Mouse (Mus musculus) right cerebral cortex, adult 18-20 months (tissue): ENCODE measurements around the gene Mllt3.

Experiments
- DNase-seq: peaks from one replicate; pipeline ENCODE4 v3.0.0; 2022; ENCODE audit warnings: mixed read lengths

Mllt3 gene

DNA sequence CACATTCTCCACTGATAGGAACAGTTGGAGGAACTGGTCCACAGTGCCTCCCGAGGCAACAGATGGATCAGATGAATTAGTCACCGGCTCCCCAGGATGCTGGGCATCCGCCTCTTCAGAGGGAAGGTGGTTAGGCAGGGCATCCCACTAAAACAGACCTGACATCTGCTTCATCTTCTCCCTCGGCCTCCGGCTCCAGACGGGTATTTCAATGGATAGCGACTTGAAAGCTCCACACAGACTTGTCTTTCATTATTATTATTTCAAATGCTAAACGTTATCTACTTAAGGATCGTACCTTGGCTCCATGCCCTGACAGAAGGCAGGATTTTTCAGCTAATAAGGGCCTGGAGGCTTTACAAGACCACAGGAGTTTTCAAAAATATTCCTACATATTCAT lies 214.0 kb downstream of the Mllt3 start:
- peak; percentile 48 for DNase-seq

DNA sequence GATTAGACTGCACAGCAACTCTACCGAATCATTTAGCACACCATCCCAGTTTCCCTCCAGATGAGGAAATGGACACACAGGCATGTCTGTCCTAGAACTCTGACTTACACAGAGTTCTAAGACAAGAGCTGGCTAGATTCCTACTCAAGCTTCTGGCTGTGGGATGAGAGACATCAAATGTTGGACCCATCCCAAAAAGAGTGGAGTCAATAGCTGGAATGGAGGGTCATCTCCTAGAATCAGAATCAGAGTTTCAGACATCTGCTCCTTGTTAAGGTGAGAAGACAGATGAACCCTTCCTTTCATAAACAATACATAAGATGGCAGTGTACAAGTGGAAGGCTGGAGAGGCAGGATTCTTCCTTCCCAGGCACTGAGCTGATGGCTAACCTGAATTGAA lies 214.9 kb downstream of the Mllt3 start:
- no peak for DNase-seq

DNA sequence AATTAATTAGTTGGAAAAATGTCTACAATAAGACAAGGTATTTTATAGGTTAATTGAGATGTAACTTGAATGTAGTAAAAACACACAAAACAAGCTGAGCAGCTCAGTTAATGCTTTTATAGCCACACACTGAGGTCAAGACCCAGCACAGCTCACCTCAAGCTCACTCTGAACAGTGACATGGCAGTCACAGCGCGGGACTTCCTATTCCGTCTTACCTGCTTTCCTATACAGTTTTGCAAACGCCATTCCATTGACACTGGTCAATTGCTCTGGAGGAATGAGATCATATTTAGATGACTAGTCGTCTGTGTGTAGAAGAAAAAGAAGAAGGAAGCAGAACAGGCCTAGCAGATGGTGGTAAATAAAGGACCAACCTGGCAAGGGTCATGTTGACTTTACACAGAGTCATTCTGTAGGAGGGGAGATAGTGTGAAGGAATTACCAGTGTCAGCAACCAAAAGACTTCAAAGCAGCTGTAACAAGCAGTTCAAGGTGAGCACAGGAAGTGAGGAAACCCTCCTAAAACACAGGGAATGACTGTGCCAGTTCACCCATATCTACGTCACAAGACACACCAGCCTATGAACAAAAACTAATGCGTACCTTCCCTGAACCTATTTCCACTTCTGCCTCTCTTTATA lies 217.6 kb downstream of the Mllt3 start:
- no peak for DNase-seq

DNA sequence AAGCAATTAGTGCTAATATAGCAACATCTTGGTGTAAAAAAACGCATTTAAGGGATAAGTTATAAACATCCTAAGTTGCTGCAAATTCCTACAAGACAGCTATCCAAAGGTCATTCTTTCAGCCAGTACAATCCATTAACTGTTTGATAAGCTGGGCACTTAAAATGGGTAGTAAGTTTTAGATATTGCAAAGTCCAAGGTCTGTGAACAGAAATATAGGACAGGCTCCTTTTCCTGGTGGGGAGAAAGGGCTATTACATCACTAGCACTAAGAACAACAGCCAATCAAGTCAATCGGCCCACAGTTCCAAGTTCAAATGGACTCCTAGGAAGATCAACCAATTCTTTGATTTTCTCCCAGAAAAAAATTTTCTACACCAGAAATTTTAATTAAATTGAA lies 221.3 kb downstream of the Mllt3 start:
- no peak for DNase-seq

DNA sequence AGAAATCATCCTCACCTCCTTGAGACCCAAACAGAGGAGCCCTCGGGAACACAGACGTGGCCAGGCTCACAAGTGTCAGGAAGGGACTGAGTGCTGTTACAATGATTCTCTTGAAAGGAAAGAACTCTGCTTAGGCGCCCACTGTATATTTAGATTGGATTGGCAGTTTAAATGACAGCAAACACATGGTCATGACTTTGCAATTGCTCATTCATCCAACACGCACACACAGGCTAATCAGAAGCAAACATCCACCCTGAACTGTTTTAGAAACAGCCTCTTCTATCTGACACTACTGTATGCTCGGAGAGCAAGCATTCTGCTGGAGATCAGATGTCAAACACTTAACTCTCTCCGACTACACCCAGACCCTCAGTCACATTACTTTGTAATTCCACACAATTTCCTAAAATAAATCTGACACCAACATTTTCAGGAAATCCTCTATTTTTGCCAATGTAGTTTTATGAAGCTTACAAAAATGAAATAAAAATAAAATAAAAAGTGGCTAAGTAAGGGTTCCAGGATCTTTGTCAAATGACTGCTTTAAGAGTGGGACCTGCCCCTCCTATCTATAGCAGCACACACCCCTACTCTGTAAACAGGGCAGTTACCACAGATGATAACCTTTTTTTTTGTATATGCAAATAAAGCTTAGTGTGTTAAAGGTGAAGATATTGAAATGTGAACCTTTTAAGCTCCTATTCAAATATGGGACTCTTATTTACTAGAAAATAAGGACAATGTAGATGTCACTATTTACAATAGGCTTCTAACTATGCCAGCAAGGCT lies 226.8 kb downstream of the Mllt3 start:
- no peak for DNase-seq

DNA sequence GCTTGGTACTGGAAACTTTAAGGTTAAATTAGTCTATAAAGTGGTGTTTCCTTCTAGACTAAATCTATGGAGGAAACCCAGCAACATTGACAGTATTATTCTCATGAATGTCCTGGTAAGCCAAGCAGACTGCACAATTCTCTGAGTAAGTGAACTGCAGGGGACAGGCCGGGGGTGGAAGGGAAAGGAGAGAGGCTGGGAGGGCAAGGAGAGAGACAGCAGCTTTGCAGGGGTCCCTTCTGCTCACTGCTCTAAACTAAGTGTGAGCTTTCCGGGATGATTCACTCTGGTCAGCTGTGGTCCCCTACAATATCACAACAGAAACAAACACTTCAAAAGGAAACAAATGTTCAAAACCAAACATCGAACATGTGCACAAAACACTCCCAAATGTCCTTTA lies 228.6 kb downstream of the Mllt3 start:
- no peak for DNase-seq

DNA sequence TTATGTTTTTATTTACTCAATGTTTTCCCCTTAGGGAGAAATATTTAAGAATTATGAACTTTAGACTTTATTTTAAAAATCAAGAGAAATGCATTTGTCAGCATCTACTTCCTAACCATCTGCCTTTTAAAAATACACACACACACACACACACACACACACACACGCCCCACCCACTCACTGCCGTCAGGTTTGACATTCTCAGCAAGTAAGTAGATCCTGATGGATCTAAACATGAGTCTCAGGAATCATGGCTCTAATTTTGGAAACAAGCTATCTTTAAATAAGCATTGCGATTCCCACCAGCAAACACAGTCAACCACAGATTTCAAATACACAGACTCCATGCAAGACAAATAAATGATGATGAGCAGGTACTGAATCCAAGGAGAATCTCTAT lies 229.9 kb downstream of the Mllt3 start:
- DNase-seq: peak; percentile 38

DNA sequence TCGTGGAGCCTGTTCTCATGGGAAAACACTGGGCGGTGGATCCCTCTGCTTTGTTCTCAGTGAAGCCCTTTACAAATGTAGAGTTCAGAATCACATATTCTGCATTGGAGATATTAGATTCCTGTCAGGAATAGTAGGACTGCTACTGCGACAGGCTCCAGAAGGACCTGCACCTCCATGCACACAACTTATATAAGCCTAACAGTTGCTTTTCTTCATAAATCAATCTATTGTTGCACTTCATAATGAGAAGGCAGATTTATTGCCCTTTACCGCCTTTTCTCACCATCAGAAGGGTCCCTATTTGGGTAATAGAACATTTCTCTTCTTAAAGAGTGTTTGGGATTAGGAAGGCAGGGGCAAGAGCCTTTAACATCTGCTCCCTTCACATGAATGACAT lies 231.0 kb downstream of the Mllt3 start:
- no peak for DNase-seq

DNA sequence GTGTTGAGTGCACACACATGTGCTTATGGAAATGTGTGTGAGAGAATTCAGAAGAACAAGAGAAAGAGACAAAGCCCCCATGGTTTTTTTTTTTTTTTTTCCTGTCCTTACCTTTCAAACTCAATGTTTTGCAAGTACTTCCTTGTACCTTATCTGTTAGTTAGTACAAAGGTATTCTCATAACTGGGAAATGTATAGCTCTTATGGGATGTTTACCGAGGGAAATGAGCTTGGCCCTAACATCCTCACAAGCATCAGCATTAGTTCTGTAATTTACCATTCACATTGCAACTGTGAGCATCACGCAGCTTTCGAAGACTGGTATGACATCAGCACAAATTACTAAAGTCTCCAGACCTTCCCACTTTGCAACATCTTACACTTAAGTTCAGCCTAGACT lies 231.8 kb downstream of the Mllt3 start:
- DNase-seq: no peak

DNA sequence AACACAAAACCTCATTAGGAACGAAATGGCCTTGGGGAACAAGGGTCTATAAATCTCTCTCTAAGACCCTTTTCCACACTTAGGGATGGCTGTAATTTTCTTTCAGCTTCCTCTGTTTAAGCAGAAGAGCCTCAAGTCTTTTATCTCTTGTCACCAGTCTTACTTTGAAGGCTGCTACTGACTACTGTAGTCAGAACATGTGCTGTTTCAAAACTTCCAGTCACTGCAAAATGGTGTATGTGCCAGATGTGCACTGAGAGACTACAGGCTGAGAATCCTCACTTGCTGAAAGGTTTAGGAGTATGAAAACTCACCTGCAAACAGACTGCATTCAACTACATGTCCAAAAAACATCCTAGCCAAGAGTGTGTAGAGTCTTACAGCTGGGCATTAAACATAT lies 232.9 kb downstream of the Mllt3 start:
- DNase-seq: no peak

DNA sequence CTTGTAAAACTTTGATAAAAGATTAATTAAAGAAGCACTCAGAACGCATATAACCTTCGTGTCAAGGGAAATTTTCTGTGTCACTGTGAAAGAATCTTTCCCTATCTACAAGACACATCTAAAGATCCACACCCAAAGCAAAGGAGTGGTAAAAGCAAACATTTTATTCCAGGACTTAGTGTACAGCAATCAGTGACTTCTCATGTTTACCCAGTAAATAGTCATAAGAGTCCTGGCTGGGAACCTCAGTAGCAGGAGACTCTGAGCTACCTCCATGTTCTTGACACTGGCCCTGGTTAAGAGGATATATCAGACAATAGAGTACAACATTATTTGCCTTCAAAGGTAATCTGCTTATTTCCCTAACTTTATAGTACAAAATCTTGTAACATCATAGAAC lies 233.7 kb downstream of the Mllt3 start:
- no peak for DNase-seq

DNA sequence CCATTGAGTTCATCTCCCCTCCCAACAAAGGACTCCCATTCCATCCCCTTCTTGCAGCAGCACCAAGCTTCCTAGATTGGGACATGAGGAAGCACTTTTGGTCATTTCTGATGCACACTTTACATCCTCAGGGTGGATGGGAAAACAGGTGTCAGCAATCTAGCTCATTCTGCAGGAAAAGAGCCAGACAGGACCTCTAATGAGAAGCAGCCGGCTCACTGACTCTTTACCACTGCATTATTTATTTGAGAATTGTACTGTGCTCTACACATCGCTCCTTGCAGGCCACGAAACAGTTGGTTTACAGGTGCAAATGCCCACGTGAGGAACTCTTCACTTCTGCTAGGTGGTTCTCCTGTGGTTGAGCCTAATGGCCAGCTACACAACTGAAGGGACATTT lies 237.9 kb downstream of the Mllt3 start:
- DNase-seq: no peak

DNA sequence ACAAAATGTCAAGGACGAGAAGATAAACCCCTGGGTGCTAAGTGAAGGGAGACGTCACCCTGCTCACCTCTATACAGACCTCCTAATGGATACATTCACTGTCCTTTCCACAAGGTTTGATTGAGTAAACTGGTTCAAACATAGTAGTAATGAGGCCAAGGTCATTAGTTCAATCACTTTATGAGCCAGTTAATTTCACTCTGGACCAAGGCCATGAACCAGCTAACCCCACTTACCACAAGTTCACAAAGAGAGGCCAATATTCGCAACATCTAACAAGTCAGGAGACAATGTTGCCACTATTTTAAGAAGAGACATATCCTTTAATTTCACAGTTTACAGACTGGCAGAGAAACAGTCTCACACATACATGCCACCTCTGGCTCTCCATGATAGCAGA lies 238.9 kb downstream of the Mllt3 start:
- DNase-seq: no peak

DNA sequence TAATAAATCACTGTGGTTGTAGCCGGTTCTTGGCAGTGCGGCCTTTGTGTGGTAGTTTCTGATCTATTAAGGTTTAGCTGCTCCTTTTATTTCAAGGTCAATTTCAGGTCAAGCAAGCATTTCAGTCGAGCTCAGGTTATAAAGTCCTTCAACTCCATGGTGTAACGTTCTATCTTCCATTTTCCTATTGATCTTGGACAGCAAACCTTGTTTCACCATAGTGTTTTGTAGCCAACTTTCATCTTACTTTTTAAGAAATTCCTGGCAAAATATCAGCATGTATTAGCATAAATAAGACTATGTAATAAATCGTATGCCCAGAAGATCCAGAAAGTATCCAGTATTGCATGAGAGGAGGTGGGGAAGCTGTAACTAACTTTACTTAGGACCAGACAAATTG lies 240.7 kb downstream of the Mllt3 start:
- no peak for DNase-seq

DNA sequence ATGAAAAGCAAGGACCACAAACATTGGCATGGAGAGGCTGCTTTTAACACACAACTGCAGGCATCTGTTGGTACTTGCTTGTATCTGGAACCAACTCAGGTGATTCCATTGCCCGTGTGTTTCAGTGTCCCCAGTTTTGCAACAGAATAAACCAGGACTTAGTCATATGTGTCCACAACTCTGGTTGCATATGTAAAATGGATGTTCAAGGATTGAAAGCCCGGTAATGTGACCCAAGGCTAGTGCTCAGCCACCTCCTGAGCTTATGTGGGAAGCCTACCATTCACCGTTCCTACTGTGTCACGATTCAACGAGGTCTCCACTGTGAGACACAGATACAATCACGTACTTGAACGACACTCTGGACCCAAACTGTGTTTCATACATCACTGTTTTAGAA lies 243.7 kb downstream of the Mllt3 start:
- DNase-seq: no peak

DNA sequence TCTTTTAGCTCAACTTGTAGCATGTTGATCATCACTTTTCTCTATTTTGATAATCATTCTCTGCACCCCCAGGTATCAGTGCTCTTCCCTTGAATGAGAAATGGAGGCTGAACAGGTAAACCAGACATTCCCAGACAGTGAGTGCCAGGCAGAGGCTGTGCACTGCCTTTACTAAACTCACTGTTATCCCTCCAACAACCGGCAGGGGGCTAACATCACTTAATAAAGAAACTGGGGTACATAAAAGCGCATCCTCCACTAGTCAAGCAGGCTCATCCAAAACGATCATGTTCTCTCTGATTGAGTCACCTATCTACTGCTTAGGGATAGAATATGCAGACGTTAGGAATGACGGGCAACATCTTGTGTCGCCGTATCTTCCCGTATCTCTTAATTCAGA lies 244.5 kb downstream of the Mllt3 start:
- no peak for DNase-seq

DNA sequence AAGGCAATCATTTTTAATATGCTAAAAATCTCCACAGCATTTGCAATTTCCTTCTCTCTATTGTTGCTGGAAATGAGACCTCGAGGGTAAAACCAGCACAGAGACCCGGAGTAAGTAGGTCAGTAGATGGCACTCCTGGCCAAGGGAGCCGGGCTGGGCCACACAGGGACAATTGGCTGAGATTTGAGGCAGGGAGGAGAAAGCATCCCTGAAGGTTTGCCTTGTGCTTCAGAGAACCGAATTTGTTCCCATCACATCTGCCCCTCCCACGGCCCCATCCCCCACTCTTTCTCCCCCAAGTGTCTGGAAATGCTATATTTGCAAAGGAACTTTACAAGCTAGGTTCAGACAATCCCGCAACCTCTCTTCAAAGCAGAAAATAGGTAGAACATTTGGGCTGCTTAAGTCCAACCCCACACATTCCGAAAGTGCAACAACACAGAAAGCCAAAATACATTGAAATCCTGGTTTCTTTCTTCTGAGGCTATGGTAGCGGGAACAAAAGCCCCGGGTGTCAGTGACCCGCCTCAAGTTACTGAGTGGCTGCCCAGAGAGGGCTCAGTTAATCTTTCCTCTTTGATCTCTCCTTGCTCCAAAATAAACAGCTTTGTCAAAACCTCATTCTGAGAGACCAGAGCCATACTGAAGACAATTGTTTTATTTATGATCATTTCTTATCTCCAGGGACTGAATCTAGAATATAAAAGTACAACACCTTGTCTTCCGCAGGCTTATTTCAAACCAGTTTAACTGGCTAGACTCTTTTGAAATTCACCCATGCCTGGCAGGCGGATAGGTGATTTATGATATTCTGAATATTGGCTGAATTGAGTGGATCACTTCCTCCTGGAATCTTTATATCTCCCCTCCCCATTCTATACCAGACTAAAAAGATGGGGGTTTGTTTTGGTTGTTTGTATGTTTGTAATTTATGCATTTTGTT lies 247.8 kb downstream of the Mllt3 start:
- DNase-seq: peak; percentile 65

DNA sequence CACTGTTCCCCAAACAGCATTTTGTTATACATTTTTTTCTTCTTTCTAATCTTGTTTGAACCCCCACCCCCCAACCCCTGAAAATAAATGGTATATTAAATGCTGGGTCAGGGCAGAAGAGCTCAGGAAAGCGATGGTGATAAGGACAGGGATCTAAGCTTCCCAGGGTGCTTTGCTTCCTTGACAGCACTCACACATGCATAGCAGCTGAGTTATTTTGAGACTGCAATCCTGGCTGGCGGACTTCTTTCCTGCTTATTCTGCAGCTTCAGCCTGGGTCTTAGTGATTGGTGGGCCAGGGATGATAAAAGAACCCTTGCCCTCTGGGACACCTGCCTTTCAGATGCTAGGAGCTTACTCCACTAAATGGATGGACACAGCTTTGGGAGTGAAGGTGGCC lies 249.4 kb downstream of the Mllt3 start:
- DNase-seq: no peak

DNA sequence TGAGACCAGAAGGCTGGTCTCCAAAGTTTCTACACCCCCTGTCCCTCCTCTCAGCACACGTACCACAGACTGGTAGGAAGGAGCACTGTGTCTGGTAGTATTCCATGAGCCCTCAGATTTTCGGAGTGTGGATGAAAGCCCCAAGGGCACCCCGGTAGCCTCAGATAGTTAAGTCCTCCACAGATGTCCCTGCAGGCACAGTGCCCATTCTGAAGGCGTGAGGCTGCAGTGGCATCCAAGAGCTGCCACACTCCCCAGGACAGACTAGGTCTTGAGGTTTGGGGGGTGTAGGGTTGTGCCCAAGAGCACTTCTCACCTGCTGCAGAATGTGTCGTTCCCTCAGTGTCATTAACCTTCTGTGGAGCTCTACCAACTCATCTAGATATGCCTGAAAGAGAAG lies 251.2 kb downstream of the Mllt3 start:
- DNase-seq: no peak

DNA sequence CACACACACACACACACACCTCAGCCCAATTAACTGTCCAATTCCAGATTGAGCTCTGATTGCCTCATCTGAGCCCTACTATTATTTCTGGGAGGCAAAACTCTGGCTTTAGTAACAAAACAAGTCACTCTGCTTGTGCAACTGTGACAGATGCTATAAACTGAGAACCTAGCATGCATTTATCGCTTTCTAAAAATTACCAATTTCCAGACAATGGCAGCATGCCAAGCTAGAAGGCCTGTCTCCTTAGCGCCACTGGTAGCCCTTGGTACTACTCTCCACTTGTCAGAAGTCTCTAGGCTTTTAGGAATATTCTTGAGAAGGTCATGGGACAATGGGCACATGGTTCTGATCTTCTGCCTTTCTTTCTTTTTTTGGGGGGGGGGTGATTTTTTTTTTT lies 257.4 kb downstream of the Mllt3 start:
- DNase-seq: no peak

DNA sequence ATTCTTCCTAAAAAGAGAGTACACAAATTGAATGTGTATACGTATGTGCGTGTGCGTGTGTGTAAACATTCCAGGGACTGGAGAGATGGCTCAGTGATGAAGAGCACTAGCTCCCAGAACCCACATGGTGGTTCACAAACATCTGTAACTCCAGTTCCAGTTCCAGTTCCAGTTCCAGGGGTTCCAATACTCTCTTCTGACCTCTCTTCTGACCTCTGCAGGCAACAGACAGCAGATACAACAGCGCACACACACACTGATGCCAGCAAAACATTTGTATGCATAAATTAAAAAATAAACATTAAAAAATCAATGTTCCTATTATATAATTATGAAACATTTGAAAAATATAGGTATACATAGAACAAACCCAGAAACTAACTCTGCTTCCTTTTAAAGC lies 258.6 kb downstream of the Mllt3 start:
- no peak for DNase-seq

DNA sequence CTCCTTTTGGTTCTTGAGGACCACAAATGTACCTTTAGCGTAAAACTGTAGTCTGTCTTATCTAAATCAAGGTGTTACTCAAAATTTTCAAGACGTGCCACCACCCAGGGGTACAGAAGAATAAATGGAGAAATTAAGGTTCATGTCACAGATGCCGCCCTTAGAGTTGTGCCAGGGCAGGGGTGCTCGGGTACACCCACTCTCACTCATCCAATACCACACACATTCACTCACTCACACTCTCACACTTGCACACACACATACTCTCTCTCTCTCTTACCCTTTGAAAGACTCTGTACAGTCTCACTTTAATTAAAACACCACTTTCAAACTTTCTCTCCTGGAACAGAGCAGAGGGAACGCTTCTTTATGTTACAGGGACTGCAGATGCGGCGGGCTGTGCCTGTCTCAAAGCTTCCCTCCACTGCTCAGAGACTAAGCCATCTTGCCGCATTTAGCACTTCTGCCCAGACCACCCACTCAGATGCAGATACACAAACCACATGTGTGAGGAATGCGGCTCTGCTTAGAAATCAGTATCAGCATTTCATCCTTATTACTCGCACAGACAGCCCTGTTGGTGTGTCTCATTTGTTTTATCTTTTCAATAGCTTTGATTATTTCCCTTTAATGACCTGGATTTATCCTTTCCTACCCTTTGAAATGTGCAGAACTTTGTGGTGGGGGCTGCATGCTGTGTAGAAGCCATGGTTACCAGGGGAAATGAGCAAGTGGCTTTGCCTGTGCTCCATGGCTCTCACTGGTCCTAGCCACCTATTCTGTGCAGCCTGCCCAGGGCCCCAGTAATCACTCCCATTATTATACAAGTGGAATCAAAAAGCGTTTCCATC lies 265.2 kb downstream of the Mllt3 start:
- peak; percentile 34 for DNase-seq

DNA sequence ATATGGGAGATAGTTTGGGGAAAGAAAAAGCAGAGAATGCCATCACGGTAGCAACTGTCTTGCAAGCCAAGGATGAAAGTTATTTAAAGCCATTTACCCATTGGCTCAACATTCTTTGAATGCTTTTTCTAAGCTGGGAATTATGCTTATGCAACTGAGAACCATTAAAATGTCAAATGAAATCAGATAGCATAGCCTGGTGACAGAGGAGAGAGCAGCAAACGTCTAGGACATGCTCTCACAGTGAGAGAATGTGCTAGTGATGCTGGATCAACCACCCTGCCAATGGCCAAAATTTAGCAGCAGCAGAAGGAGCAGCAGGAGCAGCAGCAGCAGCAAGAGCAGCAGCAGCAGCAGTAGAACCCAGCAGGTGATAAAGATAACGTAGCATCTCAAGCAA lies 267.4 kb downstream of the Mllt3 start:
- no peak for DNase-seq
